Comparison of ENCODE assay signal across 9 mouse cellular contexts in genomic region chr7:144895305-144896111, GRCm38 (mm10). TPM values are rescaled to one million over a fixed set of nuclear protein-coding genes. Genes with fewer than 3 reads are reported as not detected.
DNase-seq lines count a peak whose midpoint lies in the region; ATAC-seq lines count a peak whose summit lies in the region.
"Had no signal": no experiment of that assay in that cellular context is flagged by ENCODE, and none has a peak within 500 bp of the region (broad histone marks: within the 10 kb centered on the region; RNA-seq: fewer than 3 reads in every experiment).

No protein-coding gene starts in this region.

- DNase-seq in MEL-GATA-1-ER (ENCODE audit: extremely low read depth, low read depth) = peak; percentile 75
- DNase-seq in c-Kit-positive CD71-positive TER-119-positive erythroid progenitor cells, embryonic 14.5 days (ENCODE audit: low spot score) = peak; percentile 58
- peak; percentile 90 for DNase-seq in forebrain, embryonic 14.5 days (ENCODE audit: low spot score)
- DNase-seq in hindbrain, embryonic 10.5 days (ENCODE audit: low spot score) = peak; percentile 85
- DNase-seq in layer of hippocampus, postnatal 14 days (ENCODE audit: low spot score in 2 of 2) = peak; percentile 72 to 75
- DNase-seq in lung, postnatal 14 days = peak; percentile 81
- peak; percentile 70 for DNase-seq in ovary, postnatal 36 days (ENCODE audit: low spot score)
- peak; percentile 51 to 52 for DNase-seq in thymus, postnatal 36 days

- H3K36me3 ChIP-seq in forebrain, embryonic 14.5 days (ENCODE audit: control insufficient read depth, insufficient read depth, low read length) = no peaks in the 10 kb centered on the region
- H3K36me3 ChIP-seq in hindbrain, embryonic 10.5 days = 0 out of 2 replicates have a peak, but pooled peaks cover 4% of the 10 kb centered on the region

- peak overlapping the region; percentile 65 for H3K27ac ChIP-seq in forebrain, embryonic 14.5 days (ENCODE audit: low read depth, low read length)
- peak overlapping the region; percentile 81 for H3K27ac ChIP-seq in hindbrain, embryonic 10.5 days
- H3K27ac ChIP-seq: macrophage had no signal

- peak overlapping the region; percentile 92 for H3K4me2 ChIP-seq in forebrain, embryonic 14.5 days (ENCODE audit: low read length)

- under 1% methylated on average over 37 of the region's 37 CpGs for WGBS in forebrain, embryonic 14.5 days
- under 1% methylated on average over 37 of the region's 37 CpGs for WGBS in hindbrain, embryonic 10.5 days

- peak overlapping the region; percentile 59 for H3K9ac ChIP-seq in forebrain, embryonic 14.5 days (ENCODE audit: low read length)

- H3K4me3 ChIP-seq in forebrain, embryonic 14.5 days (ENCODE audit: low read depth, low read length) = peak overlapping the region; percentile 41
- H3K4me3 ChIP-seq in hindbrain, embryonic 10.5 days = peak overlapping the region; percentile 56

- ATAC-seq in forebrain, embryonic 14.5 days = peak; percentile 76

- H3K9me3 ChIP-seq in forebrain, embryonic 14.5 days (replicated peaks; ENCODE audit: control insufficient read depth, low read length) = no peaks in the 10 kb centered on the region
- H3K9me3 ChIP-seq in hindbrain, embryonic 10.5 days = no peaks in the 10 kb centered on the region

- peaks cover 12% of the 10 kb centered on the region; the same call in 1 of the 2 replicates for H3K27me3 ChIP-seq in forebrain, embryonic 14.5 days (replicated peaks; ENCODE audit: control insufficient read depth, insufficient read depth, low read length)
- peaks cover 69% of the 10 kb centered on the region for H3K27me3 ChIP-seq in hindbrain, embryonic 10.5 days (ENCODE audit: insufficient read depth, poor library complexity, severe bottlenecking)

- H3K4me1 ChIP-seq in forebrain, embryonic 14.5 days (ENCODE audit: control insufficient read depth, insufficient read depth, low read length) = peaks cover 22% of the 10 kb centered on the region
- peaks cover 60% of the 10 kb centered on the region for H3K4me1 ChIP-seq in hindbrain, embryonic 10.5 days (replicated peaks)

RNA-seq across cellular contexts. Expression of gene Fgf15, which starts 0.8 kb away (rescaled TPM):
- polyA plus RNA-seq in forebrain, embryonic 14.5 days (2014; fragmentation: Nextera tagmentation; extraction: Ambion mirVana) = 28.1 and 36.3 TPM in 2 replicates
- polyA plus RNA-seq in hindbrain, embryonic 10.5 days (2016; fragmentation: Nextera tagmentation; extraction: Ambion mirVana) = 43.4 and 55.3 TPM in 2 replicates
- total RNA-seq in layer of hippocampus, postnatal 14 days (2021) = not detected
- polyA plus RNA-seq: macrophage had no signal

RNA-seq across cellular contexts. Expression of gene LTO1, which starts 19.4 kb away (rescaled TPM):
- polyA plus RNA-seq in forebrain, embryonic 14.5 days (2014; fragmentation: Nextera tagmentation; extraction: Ambion mirVana) = 26.7 and 27.8 TPM in 2 replicates
- 30.5 and 33.0 TPM in 2 replicates for polyA plus RNA-seq in hindbrain, embryonic 10.5 days (2016; fragmentation: Nextera tagmentation; extraction: Ambion mirVana)
- total RNA-seq in layer of hippocampus, postnatal 14 days (2021) = 10 to 100 TPM; 24.0 to 29.0 TPM

RNA-seq across cellular contexts. Expression of gene Ccnd1, which starts 44.2 kb away (rescaled TPM):
- 60.8 and 70.3 TPM in 2 replicates for polyA plus RNA-seq in forebrain, embryonic 14.5 days (2014; fragmentation: Nextera tagmentation; extraction: Ambion mirVana)
- polyA plus RNA-seq in hindbrain, embryonic 10.5 days (2016; fragmentation: Nextera tagmentation; extraction: Ambion mirVana) = 166 and 220 TPM in 2 replicates
- total RNA-seq in layer of hippocampus, postnatal 14 days (2021) = 10 to 100 TPM; 29.0 to 29.6 TPM

RNA-seq across cellular contexts. Expression of gene Fgf4, which starts 48.3 kb away (rescaled TPM):
- polyA plus RNA-seq in forebrain, embryonic 14.5 days (2014; fragmentation: Nextera tagmentation; extraction: Ambion mirVana) = not detected in 2 replicates
- 0.15 TPM in 1 of 2 replicates, not detected in the other for polyA plus RNA-seq in hindbrain, embryonic 10.5 days (2016; fragmentation: Nextera tagmentation; extraction: Ambion mirVana)
- not detected for total RNA-seq in layer of hippocampus, postnatal 14 days (2021)
- polyA plus RNA-seq: macrophage had no signal

RNA-seq across cellular contexts. Expression of gene Fgf3, which starts 57.6 kb away (rescaled TPM):
- 2.0 and 3.2 TPM in 2 replicates for polyA plus RNA-seq in forebrain, embryonic 14.5 days (2014; fragmentation: Nextera tagmentation; extraction: Ambion mirVana)
- polyA plus RNA-seq in hindbrain, embryonic 10.5 days (2016; fragmentation: Nextera tagmentation; extraction: Ambion mirVana) = 1.7 and 2.6 TPM in 2 replicates
- total RNA-seq in layer of hippocampus, postnatal 14 days (2021) = under 1 TPM in 1 of 2 experiments, not detected in 1; 0.14 TPM
- polyA plus RNA-seq: macrophage had no signal

Comparison
In these comparisons a context has a peak if more than half of its experiments do, and no peak if none do; other contexts are left out.
1. Peak in every context shown above with its lines: DNase-seq, ATAC-seq, H3K4me3 ChIP-seq and H3K27ac ChIP-seq.